Mouse (Mus musculus) ovary, postnatal 14 days (tissue): ENCODE results near the gene Pcolce2.
A peak's percentile ranks its signal among the peaks of the same experiment; 100 is the strongest.

Experiments used
- DNase-seq: peaks from one replicate; pipeline ENCODE4 v3.0.0; 2022; ENCODE audit warnings: low spot score

Pcolce2 gene

DNA sequence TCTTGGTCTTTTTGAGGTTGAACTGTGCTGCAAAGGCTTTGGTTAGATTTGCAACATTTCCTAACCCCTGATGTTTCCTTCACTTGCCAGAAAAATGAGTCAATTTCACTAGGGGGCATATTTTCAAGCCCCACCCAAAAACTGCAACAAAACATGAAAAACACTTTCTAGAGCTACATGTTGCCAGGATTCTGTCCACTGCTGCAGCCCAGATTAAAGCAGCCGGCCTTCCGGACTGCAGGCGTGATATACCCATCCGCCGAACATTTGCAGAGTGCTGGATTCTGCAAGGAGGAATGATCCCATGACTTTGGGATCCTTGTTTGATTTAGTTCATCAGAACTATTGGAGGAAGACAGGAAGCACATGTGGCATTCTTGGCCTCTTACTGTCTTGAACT is 17.0 kb downstream of the Pcolce2 start:
- no peak for DNase-seq

DNA sequence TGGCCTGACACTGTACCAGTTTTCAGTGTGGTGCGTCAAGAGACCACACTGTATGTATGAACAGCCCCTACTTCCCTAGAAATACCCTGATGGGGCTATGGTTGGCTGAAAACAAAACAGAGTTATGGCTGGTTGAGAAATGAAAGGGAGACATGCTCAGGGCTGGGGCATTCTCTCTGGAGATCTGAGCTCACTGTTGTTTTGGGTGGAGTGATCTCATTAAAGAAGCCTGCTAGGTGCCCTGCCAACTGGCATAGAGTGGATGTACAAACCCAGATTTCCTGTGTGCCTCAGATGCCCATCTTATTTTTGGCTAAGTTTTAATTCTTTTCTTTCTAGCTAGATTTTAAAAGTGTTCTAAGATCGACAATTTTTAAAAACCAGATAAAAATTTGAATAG is 20.5 kb downstream of the Pcolce2 start:
- DNase-seq: no peak

DNA sequence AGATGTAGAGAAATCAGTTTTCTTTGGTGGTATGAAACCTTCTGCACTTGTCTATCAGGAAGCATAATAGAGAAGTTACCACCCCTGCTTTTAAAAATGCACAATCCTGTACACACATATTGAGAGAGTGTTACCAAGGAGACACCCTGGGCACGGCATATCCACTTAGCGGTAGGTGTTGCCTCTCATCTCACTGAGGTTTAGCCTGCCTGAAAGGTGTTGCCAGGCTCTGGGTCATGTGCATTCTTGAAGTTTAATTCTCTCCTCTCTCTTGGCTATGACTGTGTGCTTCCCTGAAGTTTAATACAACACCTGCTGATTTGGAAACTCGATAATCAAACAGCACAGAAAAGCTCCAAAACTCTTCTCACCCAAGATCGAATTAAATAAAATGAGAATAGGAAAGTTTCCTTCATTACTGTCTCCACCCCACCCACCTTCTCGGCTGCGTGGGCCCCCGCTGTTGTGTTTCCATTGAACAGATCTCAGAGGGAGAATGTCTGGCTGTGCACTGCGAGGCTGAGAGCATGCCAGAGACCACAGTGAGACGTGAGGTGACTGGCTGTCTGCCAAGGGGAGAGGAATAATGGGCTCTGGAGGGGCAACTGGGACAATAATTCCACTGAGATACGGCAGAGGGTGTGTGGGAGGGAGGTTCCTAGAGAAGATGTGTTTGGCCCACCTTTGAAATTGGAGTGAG is 27.0 kb downstream of the Pcolce2 start:
- no peak for DNase-seq

DNA sequence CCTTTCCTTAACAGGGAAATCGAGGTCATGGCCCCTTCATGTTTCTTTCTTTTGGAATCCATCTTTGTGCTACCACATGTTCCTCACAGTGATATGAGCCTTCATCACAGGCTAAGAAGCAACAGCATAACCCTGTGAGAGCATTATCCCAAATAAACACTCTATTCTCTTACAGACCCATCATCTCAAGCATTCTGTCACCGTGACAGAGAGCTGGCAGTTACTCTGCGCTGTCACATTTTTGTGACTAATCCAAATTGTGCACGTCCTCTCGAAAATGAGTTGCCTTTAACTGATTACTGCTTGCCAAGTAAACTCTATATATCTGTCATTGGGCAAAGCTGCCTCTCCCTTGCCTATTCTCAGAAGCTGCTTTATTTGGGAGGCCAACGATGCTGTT is 28.4 kb downstream of the Pcolce2 start:
- no peak for DNase-seq

DNA sequence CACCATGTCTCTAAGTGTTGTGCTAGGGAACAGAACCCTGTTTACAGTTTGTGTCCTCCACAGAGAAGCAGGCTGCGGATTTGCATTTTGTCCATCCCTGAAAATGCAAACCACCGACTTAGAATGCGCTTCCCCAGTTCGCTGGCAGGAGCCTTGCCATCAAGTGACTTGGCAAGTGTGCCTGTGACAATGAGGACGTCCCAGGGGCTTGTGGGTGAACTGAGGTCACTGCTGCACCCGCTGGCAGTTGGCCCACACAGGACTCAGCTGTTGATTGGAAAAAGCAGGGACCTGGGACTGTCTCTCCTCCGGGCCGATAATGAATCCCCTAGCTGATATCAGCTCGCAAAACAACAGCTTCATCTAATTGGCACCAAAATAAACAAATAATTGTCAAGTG is 30.4 kb downstream of the Pcolce2 start:
- DNase-seq: no peak

DNA sequence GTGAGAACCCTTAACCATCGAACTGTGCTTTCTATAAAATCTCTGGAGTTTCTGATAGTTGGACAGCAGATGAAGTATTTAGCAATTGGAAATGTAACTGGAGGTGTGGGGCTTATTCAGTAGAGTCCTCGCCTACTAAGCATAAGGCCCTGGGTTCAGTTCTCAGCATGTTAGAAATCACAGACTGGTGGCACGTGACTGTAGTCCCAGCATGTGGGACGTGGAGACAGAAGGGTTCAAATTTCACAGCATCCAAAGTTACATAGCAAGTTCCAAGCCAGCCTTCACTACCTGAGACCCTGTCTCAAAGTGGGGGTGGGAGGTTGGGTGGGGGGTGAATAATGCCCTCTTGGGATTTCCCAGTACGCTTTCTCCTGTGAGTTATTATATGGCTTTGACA is 30.9 kb downstream of the Pcolce2 start:
- DNase-seq: no peak

DNA sequence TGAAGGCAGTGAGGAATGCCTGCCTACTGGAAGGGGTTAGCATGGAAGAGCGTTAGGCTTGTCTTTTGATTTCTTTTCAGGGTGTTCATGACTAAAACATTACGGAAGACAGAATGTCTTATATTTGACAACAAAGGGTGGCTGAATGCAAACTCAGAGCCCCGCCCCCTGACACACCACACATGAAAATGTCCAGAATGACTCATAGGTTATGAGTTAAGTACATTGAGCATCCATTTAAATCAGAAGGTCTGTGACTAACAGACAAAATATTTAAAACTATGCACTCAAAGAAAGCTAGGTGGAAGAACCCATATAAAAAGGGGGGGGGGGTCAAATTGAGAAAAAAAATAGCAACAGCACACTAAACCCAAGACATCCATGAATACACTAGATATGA is 34.9 kb downstream of the Pcolce2 start:
- DNase-seq: no peak

DNA sequence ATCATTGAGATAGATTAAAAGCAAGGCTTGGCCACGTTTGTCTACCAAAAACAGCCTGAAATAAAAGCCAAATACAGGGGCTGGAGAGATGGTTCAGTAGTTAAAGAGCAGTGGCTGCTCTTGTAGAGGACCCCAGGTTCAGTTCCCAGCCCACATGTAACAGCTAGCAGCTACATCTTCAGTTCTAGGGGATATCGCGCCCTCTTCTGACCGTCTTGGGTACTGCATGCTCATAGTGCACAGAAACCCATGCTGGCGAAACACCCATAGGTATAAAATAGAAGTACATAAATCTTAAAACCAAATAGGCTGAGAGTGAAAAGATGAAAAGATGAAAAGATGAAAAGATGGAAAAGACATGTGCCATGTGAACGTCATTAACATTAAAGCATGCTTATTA is 35.4 kb downstream of the Pcolce2 start:
- DNase-seq: no peak

DNA sequence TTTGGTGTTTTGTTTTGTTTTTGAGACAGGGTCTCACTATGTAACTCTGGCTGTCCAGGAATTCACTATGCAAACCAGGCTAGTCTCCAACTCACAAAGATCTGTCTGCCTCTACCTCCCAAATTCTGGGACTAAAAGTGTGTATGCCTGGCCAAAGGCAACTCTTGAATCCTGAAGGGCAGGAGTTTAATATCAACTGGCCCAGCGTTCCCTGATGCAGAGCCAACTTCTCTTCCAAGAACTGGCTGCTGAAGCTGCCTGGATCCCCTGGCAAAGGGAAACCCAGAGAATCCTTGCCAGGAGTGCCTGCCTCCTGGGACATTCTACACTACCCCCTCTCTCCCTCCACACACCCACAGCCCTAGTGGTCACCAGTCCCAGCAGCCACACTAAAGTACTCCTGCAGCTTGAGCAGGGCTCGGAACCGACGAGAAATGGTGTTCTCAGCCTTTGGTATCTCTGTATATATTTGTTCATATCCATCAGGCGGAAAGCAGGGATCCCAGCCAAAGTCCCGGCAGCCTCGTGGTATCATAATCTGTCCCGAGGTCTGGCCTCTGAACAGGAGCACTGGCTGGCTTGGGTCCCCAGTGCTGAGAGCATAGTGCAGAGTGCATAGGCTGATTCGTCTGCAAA is 37.8 kb downstream of the Pcolce2 start:
- peak; percentile 33 for DNase-seq

DNA sequence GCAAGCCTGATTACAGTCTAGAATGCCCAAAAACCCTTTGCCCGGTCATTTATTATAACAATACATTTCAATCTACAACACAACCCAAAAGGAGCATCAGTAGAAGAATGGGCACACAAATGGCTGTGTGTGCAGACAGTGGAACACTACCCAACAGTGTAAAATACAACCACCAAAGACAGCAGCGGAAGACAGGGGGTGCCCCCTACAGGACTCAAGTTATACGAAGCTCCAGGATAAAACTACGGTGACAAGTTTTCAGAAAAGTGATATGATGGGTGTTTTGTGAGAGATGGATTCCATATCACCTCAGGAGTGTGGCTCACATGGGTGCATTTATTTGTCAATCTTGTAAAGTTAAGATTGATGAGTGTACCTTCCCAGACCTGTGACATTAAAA is 38.6 kb downstream of the Pcolce2 start:
- DNase-seq: no peak

DNA sequence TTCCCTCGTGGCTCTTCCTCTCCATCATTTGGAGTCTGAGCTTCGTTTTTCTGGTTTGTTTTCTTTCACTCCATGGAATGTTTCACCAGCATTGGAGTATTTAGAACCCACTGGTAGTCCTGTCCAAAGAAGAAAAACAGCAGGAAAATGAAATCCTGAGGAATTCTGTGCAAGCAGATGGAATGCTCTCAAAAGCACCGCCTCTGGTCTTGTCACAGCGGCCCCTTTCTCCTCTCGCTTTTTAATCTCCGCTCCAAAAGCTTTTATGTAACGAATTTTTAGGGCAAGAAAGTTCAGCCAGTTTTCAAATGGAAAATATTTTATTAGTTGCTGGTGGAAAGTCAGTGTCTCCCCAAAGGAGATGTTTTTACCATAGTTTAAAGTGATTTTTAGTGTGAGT is 42.6 kb downstream of the Pcolce2 start:
- DNase-seq: no peak

DNA sequence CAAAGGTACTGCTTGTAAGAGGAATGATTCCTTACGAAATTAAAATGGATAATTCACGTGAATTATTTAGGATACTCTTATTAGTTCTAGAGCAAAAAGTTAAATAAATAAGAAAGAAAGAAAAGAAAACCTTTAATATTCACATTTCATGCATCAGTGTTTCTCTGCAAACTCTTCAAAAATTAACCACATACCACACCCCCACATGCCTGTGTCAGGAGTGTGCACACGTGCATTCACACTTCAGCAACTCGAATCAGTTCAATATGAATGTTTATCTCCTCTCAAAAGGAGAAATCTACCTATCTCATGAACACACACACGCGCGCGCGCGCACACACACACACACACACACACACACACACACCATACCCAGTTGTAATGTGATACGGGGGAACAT is 43.3 kb downstream of the Pcolce2 start:
- no peak for DNase-seq

DNA sequence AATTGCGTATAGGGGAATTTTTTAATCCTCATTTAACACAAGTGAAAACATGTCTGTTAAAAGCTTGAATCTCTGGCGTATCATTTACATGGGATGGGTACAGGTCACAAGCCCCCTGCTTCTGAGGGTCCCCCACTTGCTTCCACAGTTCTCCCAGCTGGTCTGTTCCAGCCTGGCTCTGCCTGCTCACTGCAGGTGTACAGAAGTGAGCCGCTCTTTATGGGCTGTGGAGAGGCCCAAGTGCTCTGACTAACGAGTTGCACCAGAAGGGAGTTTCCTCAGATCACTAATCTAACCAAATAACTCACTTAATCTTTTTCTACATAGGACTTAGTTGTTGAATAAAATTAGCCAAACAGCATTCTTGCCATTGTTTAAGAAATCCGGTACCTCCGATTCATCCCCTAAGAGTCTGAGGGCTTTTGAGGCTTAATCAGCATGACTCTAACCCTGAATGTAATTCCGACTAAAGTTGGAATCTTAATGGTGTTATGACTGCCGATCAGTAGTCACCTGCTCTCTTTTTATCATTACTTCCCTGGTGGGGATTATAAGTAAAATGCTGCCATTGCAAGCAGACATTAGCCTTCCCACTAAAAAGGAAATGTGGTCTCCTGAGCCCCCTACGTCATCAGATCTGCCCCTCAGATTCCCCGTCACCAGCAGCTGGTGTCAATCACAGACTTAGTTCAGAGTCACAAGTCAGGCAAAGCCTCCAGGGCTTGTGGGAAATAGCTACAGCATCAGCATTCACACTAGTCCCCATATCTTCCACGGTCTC is 48.4 kb downstream of the Pcolce2 start:
- no peak for DNase-seq

DNA sequence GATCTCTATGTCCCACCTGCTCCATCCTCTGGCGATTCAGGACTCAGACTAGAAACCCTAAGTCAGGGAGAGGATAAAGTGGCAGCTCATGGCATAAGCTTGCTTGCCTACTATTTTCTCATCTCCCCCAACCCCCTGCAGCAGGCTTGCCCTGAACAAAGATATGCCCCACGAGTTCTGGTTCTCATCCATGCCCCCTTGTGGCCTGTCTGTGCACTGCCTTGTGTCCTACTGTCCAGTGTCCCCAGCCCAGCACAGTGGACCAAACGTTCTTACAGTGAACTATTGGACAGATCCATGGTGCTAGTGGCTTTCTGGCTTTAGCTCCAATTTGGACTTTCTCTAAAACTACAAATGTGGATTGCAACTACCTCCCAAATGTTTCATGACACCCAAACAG is 50.7 kb downstream of the Pcolce2 start:
- DNase-seq: no peak

DNA sequence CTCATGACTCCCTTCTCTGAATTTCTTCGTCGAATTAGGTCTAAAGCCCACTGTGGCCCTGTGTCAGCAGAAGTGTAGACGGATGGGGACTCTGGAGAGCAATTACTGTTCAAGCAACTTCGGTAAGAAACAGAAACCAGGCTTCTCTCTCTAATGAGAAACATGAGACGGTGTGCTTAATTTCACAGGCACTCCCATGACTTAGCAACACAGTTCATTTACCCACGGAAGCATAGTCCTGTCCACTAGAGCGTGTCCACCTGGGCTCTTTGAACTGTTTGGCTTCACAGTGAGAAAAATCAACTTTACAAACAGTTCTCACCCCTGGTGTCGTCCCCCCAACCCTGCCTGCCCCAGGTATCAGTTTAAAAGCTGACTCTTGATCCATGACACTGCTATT is 55.4 kb downstream of the Pcolce2 start:
- DNase-seq: no peak

DNA sequence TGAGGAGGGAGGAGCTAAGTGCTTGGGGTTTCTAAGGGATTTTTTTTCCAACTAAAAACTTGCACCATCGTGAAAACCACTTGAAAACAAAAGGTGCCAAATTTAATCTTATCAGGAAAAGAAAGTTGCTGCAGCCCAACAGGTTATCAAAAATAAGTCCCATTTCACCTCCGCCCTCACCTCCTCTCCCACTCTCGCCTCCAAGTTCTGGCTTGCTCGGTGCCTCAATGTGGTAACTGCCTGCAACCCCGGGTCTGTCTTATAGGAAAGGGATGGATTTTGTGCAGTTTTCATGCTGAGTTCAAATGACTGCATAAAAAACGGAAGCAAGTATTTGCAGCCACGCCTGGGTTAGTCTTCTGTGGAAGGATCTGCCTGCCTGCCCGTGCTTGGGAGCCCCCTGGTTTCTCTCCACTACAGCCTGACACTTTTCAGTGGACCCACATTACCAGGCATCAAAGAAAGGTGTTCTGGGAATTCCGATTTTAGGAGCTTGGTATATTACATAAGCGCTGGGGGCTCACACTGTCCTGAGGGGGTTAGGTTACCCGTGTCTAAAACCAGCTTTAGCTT is 56.2 kb downstream of the Pcolce2 start:
- DNase-seq: no peak

DNA sequence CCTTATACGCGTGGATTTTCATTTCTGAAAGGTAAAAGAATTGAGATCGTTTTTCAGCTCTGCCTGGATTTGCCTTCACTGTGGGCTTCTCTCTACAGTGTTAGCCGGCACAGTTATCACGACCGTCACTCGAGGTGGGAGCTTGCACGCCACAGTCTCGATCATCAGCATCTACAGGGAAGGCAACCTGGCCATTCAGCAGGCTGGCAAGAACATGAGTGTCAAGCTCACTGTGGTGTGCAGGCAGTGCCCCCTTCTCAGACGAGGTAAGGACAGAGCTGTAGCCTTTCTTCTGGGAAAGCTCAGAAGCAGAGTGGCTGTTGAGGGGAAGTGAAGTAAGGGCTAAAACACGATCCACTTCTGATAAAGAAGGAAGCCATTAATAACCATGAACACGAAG is 57.1 kb downstream of the Pcolce2 start:
- DNase-seq: no peak

DNA sequence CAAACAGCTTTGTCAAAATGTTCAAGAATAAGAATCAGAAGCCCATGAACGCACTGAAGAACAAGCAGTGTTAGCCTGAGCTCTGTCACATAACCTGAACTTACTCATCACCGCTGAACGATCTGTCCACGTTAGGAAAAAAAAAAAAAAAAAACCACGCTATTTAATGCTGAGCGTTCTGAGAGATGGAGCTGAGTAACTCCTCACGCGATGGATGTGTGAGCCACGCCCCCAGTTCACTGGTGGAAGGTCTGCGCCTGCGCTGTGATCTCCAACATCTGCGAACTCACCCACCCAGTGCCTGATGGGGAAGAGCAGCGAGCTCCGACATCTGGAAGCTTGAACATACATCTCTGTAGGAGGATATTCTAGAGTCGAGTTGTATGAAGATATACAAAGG is 57.6 kb downstream of the Pcolce2 start:
- no peak for DNase-seq

DNA sequence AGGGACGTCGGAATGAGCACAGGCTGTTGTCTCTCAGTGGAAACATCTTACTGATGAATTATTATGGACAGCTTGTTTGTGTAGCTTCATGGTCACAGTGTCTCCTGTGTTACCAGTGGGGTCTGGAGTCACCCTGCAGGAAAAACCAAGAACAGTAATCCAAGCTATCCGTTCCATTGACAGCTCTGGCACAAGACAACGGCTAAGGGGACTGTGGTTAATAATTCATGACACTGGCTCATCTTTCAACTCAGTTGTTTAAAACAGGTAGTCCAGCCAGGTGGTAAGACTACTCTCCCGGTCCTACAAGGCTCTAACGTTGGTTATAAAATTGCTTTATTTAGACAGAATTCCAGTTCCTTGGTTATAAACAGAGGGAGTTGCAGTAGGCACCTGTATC is 59.2 kb downstream of the Pcolce2 start:
- no peak for DNase-seq

DNA sequence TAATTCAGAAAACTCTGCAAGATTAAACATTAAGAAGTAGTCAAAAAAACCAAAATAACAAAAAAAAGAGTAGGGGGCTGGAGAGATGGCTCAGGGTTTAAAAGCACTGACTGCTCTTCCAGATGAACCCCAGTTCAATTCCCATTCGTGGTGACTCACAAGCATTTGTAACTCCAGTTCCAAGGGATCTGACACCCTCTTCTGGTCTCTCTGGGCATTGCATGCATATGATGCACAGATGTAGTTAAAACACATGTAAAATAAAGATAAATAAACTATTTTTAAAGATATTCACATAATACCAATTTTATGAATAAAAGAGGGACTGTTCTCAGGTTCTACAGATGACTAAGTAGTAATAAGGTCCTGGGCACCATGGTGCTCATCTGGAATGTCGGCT is 60.4 kb downstream of the Pcolce2 start:
- peak; percentile 37 for DNase-seq

DNA sequence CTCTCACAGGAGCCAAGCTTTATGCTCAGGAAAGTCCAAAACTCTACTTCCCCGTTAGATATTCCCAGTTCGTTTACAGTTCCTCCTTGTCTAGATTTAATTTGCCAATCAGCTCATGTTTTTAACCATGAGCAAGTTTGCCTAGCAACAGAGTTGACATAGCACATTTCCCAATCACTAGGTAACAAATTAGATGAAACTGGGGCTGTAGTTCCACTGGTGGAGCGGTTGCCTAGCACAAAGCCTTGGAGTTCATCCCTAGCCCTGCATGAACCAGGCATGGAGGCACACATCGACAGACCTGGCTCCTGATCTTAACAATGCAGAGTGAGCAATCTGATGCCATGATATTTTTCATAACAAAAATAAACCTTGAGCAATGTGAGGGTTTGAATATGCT is 61.9 kb downstream of the Pcolce2 start:
- DNase-seq: no peak

DNA sequence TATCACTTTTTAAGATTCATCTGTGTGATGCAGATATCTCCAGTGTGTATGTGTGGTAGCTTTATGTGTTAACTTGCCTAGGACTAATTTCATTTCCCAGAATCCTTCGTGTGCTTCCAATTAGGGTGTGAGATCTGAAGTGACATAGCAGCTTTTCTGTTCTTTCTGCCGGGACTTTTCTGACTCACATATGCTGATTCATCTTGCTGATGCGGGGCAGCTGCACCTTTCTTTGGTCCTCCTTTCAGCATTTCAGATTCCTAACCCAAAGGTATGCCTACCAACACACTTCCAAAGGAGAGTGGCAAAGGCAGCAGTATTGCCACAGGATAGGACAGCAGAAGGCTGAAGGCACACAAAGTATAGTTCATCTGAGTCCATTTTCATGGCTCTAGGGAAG is 66.7 kb downstream of the Pcolce2 start:
- no peak for DNase-seq

DNA sequence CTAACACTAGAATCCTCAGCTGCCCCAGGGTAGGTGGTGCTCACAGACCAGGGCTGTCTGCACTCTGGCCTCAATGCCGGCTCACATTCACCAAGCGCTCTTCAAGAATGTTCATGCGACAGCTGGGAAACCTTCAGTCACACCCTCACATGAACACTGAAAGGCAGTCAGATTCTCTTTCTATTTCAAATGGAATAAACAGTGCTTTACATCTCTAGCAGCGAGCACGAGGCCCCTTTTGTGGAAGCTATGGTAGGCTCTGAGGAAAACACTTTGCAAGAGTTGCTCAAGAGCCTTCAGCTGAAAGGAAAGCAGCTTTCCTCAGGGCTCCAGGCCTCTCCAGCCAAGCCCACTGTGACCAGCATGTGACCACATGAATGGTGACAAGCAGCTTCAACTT is 68.0 kb downstream of the Pcolce2 start:
- no peak for DNase-seq
